Mouse (Mus musculus): ENCODE results near the gene Nmb.

GRCm38 (mm10) chr7:80932777-80933176 is 27.9 kb upstream of the Nmb start:
- TF ChIP-seq CHD2 (IDR thresholded peaks at IDR 0.05; ENCODE audit: low read depth, low read length): no peak
- no peak for TF ChIP-seq ZNF384 (IDR thresholded peaks at IDR 0.05; ENCODE audit: low read depth, low read length)
